Mouse (Mus musculus) ES-CJ7 (cell line): Measurements from ENCODE around the gene Lrrk1.

Experiments used
- DNase-seq: peaks from one replicate; pipeline ENCODE4 v3.0.0; 2011; ENCODE audit warnings: low read depth, low spot score

Gene Lrrk1

DNA sequence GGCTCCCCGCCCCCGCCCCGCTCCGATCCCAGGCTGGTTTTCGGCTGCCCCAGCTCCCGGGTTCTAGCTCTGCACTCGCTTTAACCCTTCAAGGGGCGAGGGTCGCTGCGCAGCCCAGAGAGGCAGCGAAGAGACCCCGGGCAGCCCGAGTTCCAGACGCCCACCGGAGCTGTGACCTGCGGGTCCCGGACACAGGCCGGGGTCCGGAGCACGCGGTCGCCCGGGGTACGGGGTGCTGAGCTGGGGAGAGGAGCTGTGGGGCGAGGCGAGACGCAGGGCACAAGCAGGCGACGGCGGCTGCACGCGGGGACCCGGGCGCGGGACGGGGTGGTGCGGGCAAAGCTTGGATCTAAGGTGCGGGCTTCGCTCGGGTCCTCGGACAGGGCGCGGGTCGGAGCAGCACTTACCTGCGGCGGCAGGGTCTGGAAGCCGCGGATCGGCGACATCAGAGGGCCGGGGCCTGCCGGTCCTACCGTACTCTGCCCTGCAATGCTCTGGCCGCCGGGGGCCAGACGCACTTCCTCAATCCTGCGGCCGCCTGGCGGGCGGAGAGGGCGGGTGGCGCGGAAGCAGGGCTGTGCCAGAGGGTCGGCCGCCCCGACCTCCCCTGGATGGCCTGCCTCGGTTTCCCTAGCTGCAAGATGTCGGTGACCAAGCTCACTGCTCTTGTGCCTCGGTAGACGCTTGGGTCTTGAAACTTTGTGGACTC lies at the start of gene Lrrk1:
TSS of gene Lrrk1 (minus strand) at position 538 of the 709 bp plus-strand sequence.
- peak; percentile 31 for DNase-seq

- DNase-seq = peak; percentile 50
Observed at GRCm38 (mm10) chr7:66434453-66434935, 46.3 kb upstream of the Lrrk1 start.

GRCm38 (mm10) chr7:66427437-66428161 lies 39.4 kb upstream of the Lrrk1 start, which contains the start of gene Aldh1a3:
TSS of gene Aldh1a3 (minus strand) at chr7:66427517.
- no peak for DNase-seq

- peak; percentile 49 for DNase-seq
Observed at GRCm38 (mm10) chr7:66427053-66427436, 38.9 kb upstream of the Lrrk1 start.

GRCm38 (mm10) chr7:66421903-66422302 lies 33.8 kb upstream of the Lrrk1 start:
- DNase-seq = no peak

DNA sequence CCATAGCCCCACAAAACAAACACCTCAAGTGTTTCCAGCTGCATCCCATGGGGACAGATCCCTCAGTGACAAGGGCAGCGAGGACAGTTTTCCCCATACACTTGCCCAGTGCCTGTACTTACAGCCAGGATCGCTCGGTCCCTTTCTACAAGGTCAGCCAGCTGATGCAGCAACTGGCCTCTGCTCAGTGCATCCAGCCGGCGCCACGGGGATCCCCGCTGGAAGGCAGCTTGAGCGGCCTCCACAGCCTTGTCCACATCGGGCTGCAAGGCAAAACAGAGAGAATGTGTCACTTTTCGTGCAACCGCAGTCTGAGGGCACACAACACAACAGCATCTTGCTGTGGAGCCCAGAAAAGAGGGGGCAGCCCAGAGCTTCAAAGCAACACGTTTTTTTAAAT lies 30.8 kb upstream of the Lrrk1 start:
- DNase-seq = no peak

DNA sequence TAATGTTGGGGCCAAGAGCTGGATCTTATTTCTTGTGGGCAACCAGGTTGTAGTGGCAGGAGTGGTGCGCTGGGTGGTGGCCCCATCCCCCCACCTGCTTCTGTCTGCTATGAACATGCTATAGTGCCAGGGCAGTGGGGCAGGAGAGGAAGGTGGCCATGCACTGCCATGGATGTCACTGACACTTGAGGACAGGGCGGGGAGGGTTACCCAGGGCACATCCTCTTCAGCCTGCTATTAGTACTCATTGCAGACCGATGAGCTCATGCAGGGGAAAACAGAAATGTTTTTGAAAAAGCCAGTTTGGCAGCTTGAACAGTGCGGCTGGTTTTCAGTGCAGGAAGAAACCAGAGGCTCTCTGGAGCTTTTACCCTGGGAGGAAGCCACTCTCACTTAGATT lies 28.7 kb upstream of the Lrrk1 start:
- DNase-seq = no peak

DNA sequence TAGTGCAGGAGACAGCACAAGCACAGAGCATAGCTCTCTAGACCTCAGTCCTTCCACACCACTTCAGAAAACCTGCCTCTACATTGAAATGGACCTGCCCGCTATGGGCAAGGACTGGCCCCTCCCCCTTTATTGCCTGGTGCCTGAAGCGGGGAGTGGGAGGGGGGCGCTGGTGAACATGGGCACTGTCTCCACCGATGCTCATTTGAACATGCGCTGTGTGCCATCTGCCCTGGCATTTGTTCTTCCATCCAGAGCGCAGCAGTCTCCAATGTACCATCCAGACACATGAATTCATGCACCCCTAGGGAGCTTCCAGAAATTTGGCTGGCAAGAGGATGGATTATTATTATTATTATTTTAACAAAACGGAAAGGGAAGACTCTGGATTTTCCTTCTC lies 24.9 kb upstream of the Lrrk1 start:
- DNase-seq = no peak

DNA sequence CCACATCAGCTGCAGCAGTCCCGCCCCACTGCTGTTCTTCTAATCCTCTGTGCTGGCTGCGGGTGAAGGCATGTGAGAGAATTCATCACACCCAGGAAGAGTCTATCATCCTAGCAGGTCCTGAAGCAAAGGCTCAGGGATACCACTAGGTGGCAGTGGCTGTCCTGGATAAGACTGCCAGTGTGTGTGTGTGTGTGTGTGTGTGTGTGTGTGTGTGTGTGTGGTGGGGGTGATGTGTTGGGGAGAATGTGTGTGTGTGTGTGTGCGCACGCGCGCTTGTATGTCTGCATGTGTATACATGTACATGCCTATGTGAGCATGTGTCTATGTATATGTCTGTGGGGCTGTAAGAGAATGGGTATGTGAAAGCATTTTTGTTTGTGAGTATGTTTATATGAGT lies 21.3 kb upstream of the Lrrk1 start:
- DNase-seq = peak; percentile 55

- no peak for DNase-seq
Observed at GRCm38 (mm10) chr7:66406971-66407370, 18.8 kb upstream of the Lrrk1 start.

- no peak for DNase-seq
Observed at GRCm38 (mm10) chr7:66405951-66406721, 18.0 kb upstream of the Lrrk1 start.

GRCm38 (mm10) chr7:66405541-66405940 lies 17.4 kb upstream of the Lrrk1 start:
- DNase-seq = no peak

DNA sequence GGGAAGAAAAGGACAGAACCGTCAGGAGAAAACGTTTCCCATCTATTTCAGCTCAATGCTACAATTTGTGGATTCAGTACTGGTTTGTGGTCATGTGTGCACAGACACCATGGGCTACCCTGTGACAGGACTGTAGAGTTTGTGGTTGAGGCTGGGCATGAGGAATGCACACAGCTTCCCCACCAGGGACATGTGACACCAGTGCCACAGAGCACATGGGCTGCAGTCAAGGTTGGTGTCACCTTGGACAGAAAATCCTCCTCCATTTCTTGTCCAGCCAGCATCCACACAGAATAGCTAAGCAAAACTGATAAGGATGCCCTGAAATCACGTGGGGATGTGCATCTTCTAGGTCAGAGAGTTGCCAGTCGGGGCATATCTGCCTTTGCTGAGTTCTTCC lies 16.7 kb upstream of the Lrrk1 start:
- no peak for DNase-seq

- no peak for DNase-seq
Observed at GRCm38 (mm10) chr7:66404141-66404540, 16.0 kb upstream of the Lrrk1 start.

DNA sequence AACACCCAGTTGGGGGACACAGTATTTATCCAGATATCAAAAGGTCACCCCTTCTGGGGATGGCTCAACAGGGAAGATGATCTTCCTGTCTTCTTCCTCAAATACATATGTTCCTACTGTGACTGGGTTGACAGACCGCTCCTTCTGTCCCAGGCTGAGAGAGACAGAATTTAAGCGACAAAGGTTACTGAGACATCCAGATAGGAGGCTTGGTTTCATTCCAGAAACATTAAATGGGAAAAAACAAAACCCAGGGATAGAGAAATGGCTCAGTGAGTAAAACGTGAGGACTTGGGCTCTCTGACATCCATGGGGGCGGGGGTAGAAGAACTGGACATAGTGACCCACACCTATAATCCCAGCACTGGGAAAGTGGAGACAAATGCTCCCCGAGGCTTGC lies 14.7 kb upstream of the Lrrk1 start:
- no peak for DNase-seq

DNA sequence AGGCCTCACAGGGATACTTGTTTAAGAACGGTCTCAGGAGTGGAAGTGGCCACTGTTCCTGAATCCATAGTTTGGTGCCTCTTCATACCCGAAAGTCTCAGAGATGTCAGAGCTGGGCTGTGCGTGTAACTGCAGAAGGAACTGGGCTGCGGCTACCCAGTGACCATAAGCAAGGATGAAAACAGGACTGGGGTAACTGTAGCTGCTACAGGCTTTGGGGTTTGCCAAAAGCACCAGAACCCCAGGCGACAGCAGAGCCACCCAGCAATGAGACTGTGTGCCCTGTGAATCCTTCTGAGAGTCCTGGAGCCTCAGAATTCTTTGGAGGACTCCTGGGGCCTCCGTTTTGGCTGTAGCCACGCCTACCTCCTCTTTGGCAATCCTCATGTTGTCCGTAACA lies 13.5 kb upstream of the Lrrk1 start:
- DNase-seq = no peak

- no peak for DNase-seq
Observed at GRCm38 (mm10) chr7:66397288-66397687, 9.1 kb upstream of the Lrrk1 start.

GRCm38 (mm10) chr7:66388621-66389532 lies 727 bp upstream of the Lrrk1 start:
- DNase-seq = peak; percentile 77

- DNase-seq = peak; percentile 6
Observed at GRCm38 (mm10) chr7:66387419-66387812, 734 bp downstream of the Lrrk1 start.

- no peak for DNase-seq
Observed at GRCm38 (mm10) chr7:66386411-66386810, 1.7 kb downstream of the Lrrk1 start.

- DNase-seq = no peak
Observed at GRCm38 (mm10) chr7:66385826-66386225, 2.3 kb downstream of the Lrrk1 start.
